Mouse (Mus musculus) ES-E14 (cell line): ENCODE measurements around the gene Rnft2.

Experiments used
- ZC3H11A ChIP-seq: IDR thresholded peaks from 2 replicates; pipeline ENCODE4 v1.6.1; 2012; ENCODE audit warnings: low read depth, mild to moderate bottlenecking, inconsistent platforms, low read length, borderline replicate concordance
- ZNF384 ChIP-seq: IDR thresholded peaks from 2 replicates; pipeline ENCODE4 v1.6.1; 2012; ENCODE audit warnings: low read depth, low read length, inconsistent platforms

DNA sequence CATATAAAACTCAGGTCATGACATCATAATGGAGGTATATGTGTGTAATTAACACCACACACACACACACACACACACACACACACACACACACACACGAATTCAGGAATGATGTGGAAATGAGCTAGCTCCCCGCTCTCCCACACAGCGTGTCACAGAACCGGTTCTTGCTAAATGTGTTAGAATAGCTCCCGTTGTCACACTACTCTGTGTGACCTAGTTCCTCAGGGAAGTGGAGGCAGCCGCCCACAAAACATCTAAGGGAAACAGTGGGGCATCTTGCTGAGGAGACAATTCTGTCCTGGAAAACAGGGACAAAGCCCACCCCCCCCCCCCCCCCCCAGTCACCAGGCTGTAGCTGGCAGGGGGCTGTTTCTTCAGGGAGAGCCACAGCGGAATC is 31.4 kb upstream of the Rnft2 start:
- TF ChIP-seq ZNF384 (no peak), ZC3H11A (no peak)
